Mouse (Mus musculus) myocyte (in vitro differentiated cells): Measurements from ENCODE around the gene Rpp14.

ENCODE experiments used
- CEBPB ChIP-seq: IDR thresholded peaks from 2 replicates; pipeline ENCODE4 v1.6.1; 2011; ENCODE audit warnings: mild to moderate bottlenecking, moderate library complexity; ENCODE audit not compliant: poor library complexity, insufficient read depth, severe bottlenecking
- E2F4 ChIP-seq: IDR thresholded peaks from one replicate; pipeline ENCODE4 v1.6.1; 2011; ENCODE audit warnings: mild to moderate bottlenecking, control low read depth, moderate library complexity; ENCODE audit not compliant: insufficient read depth
- MAX ChIP-seq: IDR thresholded peaks from one replicate; pipeline ENCODE4 v1.6.1; 2011; ENCODE audit warnings: low read depth, mild to moderate bottlenecking, control low read depth
- POLR2A ChIP-seq: IDR thresholded peaks from one replicate; pipeline ENCODE4 v1.6.1; 2011; ENCODE audit warnings: low read depth, mild to moderate bottlenecking, control low read depth, moderate library complexity; ENCODE audit not compliant: insufficient read length
- POLR2AphosphoS2 ChIP-seq: IDR thresholded peaks from one replicate; pipeline ENCODE4 v1.6.1; 2011; ENCODE audit warnings: low read depth, control low read depth; ENCODE audit not compliant: insufficient read length
- TCF3 ChIP-seq: IDR thresholded peaks from one replicate; pipeline ENCODE4 v1.6.1; 2011; ENCODE audit warnings: low read depth, control low read depth; ENCODE audit not compliant: insufficient read length

GRCm38 (mm10) chr14:8139724-8140710 is 59.9 kb downstream of the Rpp14 start:
- TF ChIP-seq CEBPB (no peak), E2F4 (no peak), POLR2A (no peak), MAX (no peak), POLR2AphosphoS2 (no peak), TCF3 (no peak)
